ENCODE assay signal across 22 mouse cellular contexts in genomic region chr2:165129189-165129588, GRCm38 (mm10). TPM values are rescaled to one million over a fixed set of nuclear protein-coding genes. Genes with fewer than 3 reads are reported as not detected.
DNase-seq lines count a peak whose midpoint lies in the region; ATAC-seq and TF ChIP-seq lines count a peak whose summit lies in the region.
"Had no signal": no experiment of that assay in that cellular context is flagged by ENCODE, and none has a peak within 500 bp of the region (broad histone marks: within the 10 kb centered on the region; RNA-seq: fewer than 3 reads in every experiment).

No protein-coding gene starts in this region.

- H3K9ac ChIP-seq in forebrain, embryonic 12.5 days: no peak overlapping the region
- no peak overlapping the region for H3K9ac ChIP-seq in forebrain, embryonic 13.5 days
- H3K9ac ChIP-seq in kidney, postnatal 0 days (ENCODE audit: low read depth, low read length): no peak overlapping the region
- no peak overlapping the region for H3K9ac ChIP-seq in forebrain, embryonic 15.5 days (replicated peaks)
- H3K9ac ChIP-seq: intestine, embryonic 15.5 days; limb, embryonic 15.5 days had no signal

- no peak overlapping the region for H3K27ac ChIP-seq in forebrain, embryonic 12.5 days
- H3K27ac ChIP-seq in forebrain, embryonic 13.5 days: no peak overlapping the region
- no peak overlapping the region for H3K27ac ChIP-seq in kidney, postnatal 0 days
- H3K27ac ChIP-seq in forebrain, embryonic 15.5 days (replicated peaks): no peak overlapping the region
- H3K27ac ChIP-seq: heart, embryonic 10.5 days; intestine, embryonic 15.5 days; limb, embryonic 15.5 days had no signal

- H3K4me3 ChIP-seq in forebrain, embryonic 12.5 days (replicated peaks): no peak overlapping the region
- H3K4me3 ChIP-seq in forebrain, embryonic 13.5 days: no peak overlapping the region
- H3K4me3 ChIP-seq in kidney, postnatal 0 days (replicated peaks; ENCODE audit: low read depth, low read length): no peak overlapping the region
- no peak overlapping the region for H3K4me3 ChIP-seq in forebrain, embryonic 15.5 days
- H3K4me3 ChIP-seq: heart, embryonic 10.5 days; intestine, embryonic 15.5 days; limb, embryonic 15.5 days had no signal

- no peak for TF ChIP-seq CTCF in kidney, postnatal 0 days (IDR thresholded peaks at IDR 0.05; ENCODE audit: low read depth)

- no peak overlapping the region for H3K4me2 ChIP-seq in forebrain, embryonic 12.5 days
- no peak overlapping the region for H3K4me2 ChIP-seq in forebrain, embryonic 13.5 days
- H3K4me2 ChIP-seq in kidney, postnatal 0 days (ENCODE audit: low read length): no peak overlapping the region
- no peak overlapping the region for H3K4me2 ChIP-seq in forebrain, embryonic 15.5 days (replicated peaks)
- H3K4me2 ChIP-seq: intestine, embryonic 15.5 days; limb, embryonic 15.5 days had no signal

- H3K36me3 ChIP-seq in forebrain, embryonic 12.5 days (replicated peaks): no peaks in the 10 kb centered on the region
- no peaks in the 10 kb centered on the region for H3K36me3 ChIP-seq in forebrain, embryonic 13.5 days (ENCODE audit: poor library complexity, severe bottlenecking)
- H3K36me3 ChIP-seq in kidney, postnatal 0 days (ENCODE audit: insufficient read depth, low read length): no peaks in the 10 kb centered on the region
- H3K36me3 ChIP-seq in forebrain, embryonic 15.5 days: no peaks in the 10 kb centered on the region
- H3K36me3 ChIP-seq: heart, embryonic 10.5 days; intestine, embryonic 15.5 days; limb, embryonic 15.5 days had no signal

- peaks cover 7% of the 10 kb centered on the region for H3K27me3 ChIP-seq in forebrain, embryonic 12.5 days
- H3K27me3 ChIP-seq in forebrain, embryonic 13.5 days: 0 out of 2 replicates have a peak, but pooled peaks cover 4% of the 10 kb centered on the region
- H3K27me3 ChIP-seq in kidney, postnatal 0 days (ENCODE audit: insufficient read depth, low read length): no peaks in the 10 kb centered on the region
- no peaks in the 10 kb centered on the region for H3K27me3 ChIP-seq in forebrain, embryonic 15.5 days

- 38% methylated on average over 4 of the region's 4 CpGs for WGBS in forebrain, embryonic 12.5 days
- WGBS in forebrain, embryonic 13.5 days: 36% methylated on average over 4 of the region's 4 CpGs
- WGBS in kidney, postnatal 0 days: 31% methylated on average over 4 of the region's 4 CpGs
- 23% methylated on average over 4 of the region's 4 CpGs for WGBS in forebrain, embryonic 15.5 days

- peak; percentile 9; the same call in 1 of the 2 replicates for ATAC-seq in forebrain, embryonic 12.5 days (ENCODE audit: low FRiP score)
- no peak for ATAC-seq in forebrain, embryonic 13.5 days
- ATAC-seq in kidney, postnatal 0 days (replicated peaks; ENCODE audit: low FRiP score, low read depth): no peak
- ATAC-seq in forebrain, embryonic 15.5 days (replicated peaks): 0 out of 2 replicates have a peak, but pooled peaks have one; percentile 5
- no peak for ATAC-seq in megakaryocyte progenitor cell, adult 5-6 weeks (replicated peaks; ENCODE audit: poor library complexity)
- ATAC-seq: intestine, embryonic 15.5 days had no signal

- H3K9me3 ChIP-seq in forebrain, embryonic 12.5 days: no peaks in the 10 kb centered on the region
- no peaks in the 10 kb centered on the region for H3K9me3 ChIP-seq in forebrain, embryonic 13.5 days (replicated peaks)
- no peaks in the 10 kb centered on the region for H3K9me3 ChIP-seq in kidney, postnatal 0 days (replicated peaks; ENCODE audit: low read length)
- no peaks in the 10 kb centered on the region for H3K9me3 ChIP-seq in forebrain, embryonic 15.5 days
- H3K9me3 ChIP-seq: heart, embryonic 10.5 days; intestine, embryonic 15.5 days; limb, embryonic 15.5 days had no signal

- peak; percentile 44 for DNase-seq in kidney, postnatal 0 days (ENCODE audit: low spot score)
- DNase-seq in kidney, postnatal 36 days: no peak
- peak; percentile 77 for DNase-seq in retina, embryonic 14.5 days (ENCODE audit: low spot score)
- DNase-seq: adrenal gland, postnatal 14 days; cerebellum, adult 2 months; heart, postnatal 10 days; lung, postnatal 10 days; right cerebral cortex, postnatal 14 days; thymus, postnatal 36 days had no signal

- peaks cover 76% of the 10 kb centered on the region for H3K4me1 ChIP-seq in forebrain, embryonic 12.5 days
- H3K4me1 ChIP-seq in forebrain, embryonic 13.5 days: peaks cover 56% of the 10 kb centered on the region
- H3K4me1 ChIP-seq in kidney, postnatal 0 days (replicated peaks; ENCODE audit: insufficient read depth, low read length): no peaks in the 10 kb centered on the region; the same call in 1 of the 2 replicates
- peaks cover 28% of the 10 kb centered on the region for H3K4me1 ChIP-seq in forebrain, embryonic 15.5 days
- H3K4me1 ChIP-seq: intestine, embryonic 15.5 days had no signal

RNA-seq across cellular contexts. Expression of gene 1700025C18Rik, which starts 38.6 kb away (rescaled TPM):
- not detected in 2 replicates for polyA plus RNA-seq in forebrain, embryonic 12.5 days (2016; fragmentation: Nextera tagmentation; extraction: Ambion mirVana)
- not detected in 2 replicates for polyA plus RNA-seq in forebrain, embryonic 13.5 days (2015; fragmentation: Nextera tagmentation; extraction: Ambion mirVana)
- polyA plus RNA-seq in kidney, postnatal 0 days (2015; fragmentation: Nextera tagmentation; extraction: Ambion mirVana): not detected in 2 replicates
- polyA plus RNA-seq in forebrain, embryonic 15.5 days (2015; fragmentation: Nextera tagmentation; extraction: Ambion mirVana): not detected in 2 replicates
- total RNA-seq in megakaryocyte progenitor cell, adult 5-6 weeks (2015): not detected in 2 replicates
- not detected in 2 replicates for total RNA-seq in megakaryocyte progenitor cell, adult 5-6 weeks (2017)
- total RNA-seq: adrenal gland, postnatal 14 days; gastrocnemius, postnatal 4 days; heart, postnatal 10 days; layer of hippocampus, postnatal 25 days; left cerebral cortex, postnatal 14 days had no signal
- polyA plus RNA-seq: cerebellum, adult 2 months; embryonic facial prominence, embryonic 11.5 days; heart, embryonic 10.5 days; intestine, embryonic 15.5 days; large intestine, adult 2 months; limb, embryonic 15.5 days; liver, embryonic 16.5 days had no signal

Comparison
In these comparisons a context has a peak if more than half of its experiments do, and no peak if none do; other contexts are left out.
1. ATAC-seq: peak in forebrain, embryonic 12.5 days (single experiment) and forebrain, embryonic 15.5 days (single experiment); none in forebrain, embryonic 13.5 days (single experiment), kidney, postnatal 0 days (single experiment) and megakaryocyte progenitor cell, adult 5-6 weeks (single experiment).
2. DNase-seq: peak in kidney, postnatal 0 days (single experiment) and retina, embryonic 14.5 days (single experiment); none in kidney, postnatal 36 days (0 of 2).